Mouse (Mus musculus) forebrain, embryonic 13.5 days (tissue): ENCODE measurements around the gene Rb1. TPM values are rescaled to one million over a fixed set of nuclear protein-coding genes. Genes with fewer than 3 reads are reported as not detected.

Source experiments
- ATAC-seq: fragments of 200-750 bp; cut with Nextera tagmentation; 2 replicates; pipeline ENCODE4 v1.8.0; 2017
- H3K27ac ChIP-seq: fragments of 300-500 bp; sonication (generic); 2 replicates; pipeline ENCODE4 v1.5.1; 2015; ENCODE audit warnings: inconsistent platforms, mild to moderate bottlenecking, moderate library complexity
- H3K27me3 ChIP-seq: fragments of 300-500 bp; sonication (generic); 2 replicates; pipeline ENCODE4 v1.6.1; 2015; ENCODE audit warnings: mild to moderate bottlenecking, inconsistent platforms
- H3K36me3 ChIP-seq: fragments of 300-500 bp; sonication (generic); 2 replicates; pipeline ENCODE4 v1.6.1; 2015; ENCODE audit warnings: mild to moderate bottlenecking, inconsistent platforms; ENCODE audit not compliant: poor library complexity, severe bottlenecking
- H3K4me1 ChIP-seq: fragments of 300-500 bp; sonication (generic); 2 replicates; pipeline ENCODE4 v1.6.1; 2015; ENCODE audit warnings: inconsistent platforms
- H3K4me2 ChIP-seq: fragments of 300-500 bp; sonication (generic); 2 replicates; pipeline ENCODE4 v1.6.1; 2015; ENCODE audit warnings: inconsistent platforms, mild to moderate bottlenecking, moderate library complexity
- H3K4me3 ChIP-seq: fragments of 300-500 bp; sonication (generic); 2 replicates; pipeline ENCODE4 v1.5.1; 2015; ENCODE audit warnings: mild to moderate bottlenecking, inconsistent platforms
- H3K9ac ChIP-seq: fragments of 300-500 bp; sonication (generic); 2 replicates; pipeline ENCODE4 v1.6.1; 2015; ENCODE audit warnings: mild to moderate bottlenecking, inconsistent platforms
- H3K9me3 ChIP-seq: fragments of 300-500 bp; sonication (generic); replicated peaks from 2 replicates; pipeline ENCODE4 v1.6.1; 2016; ENCODE audit warnings: inconsistent platforms
- WGBS: fragments of 180-500 bp; shearing (Covaris S2); methylation state at CpG from one replicate; pipeline ENCODE4 v1.1.7; 2015; 5-methylcytosine and 5-hydroxymethylcytosine counted together
- polyA plus RNA-seq: library from polyadenylated mRNA; unstranded; fragments of >200 nt; fragmentation: Nextera tagmentation; extraction: Ambion mirVana; gene quantifications from 2 replicates; pipeline ENCODE4 v1.2.1, GENCODE M21; 2015

Gene Rb1
- polyA plus RNA-seq, 1 experiment from 2014 or later = 18.8 TPM

GRCm38 (mm10) chr14:73301856-73302255 lies 23.8 kb downstream of the Rb1 start:
- Histone ChIP-seq H3K9me3 (no peaks in the 10 kb centered on the region), H3K27ac (no peak overlapping the region), H3K4me3 (no peak overlapping the region), H3K4me2 (no peak overlapping the region), H3K4me1 (no peaks in the 10 kb centered on the region), H3K27me3 (no peaks in the 10 kb centered on the region), H3K36me3 (no peaks in the 10 kb centered on the region), H3K9ac (no peak overlapping the region)
- no peak for ATAC-seq
- WGBS = 60% methylated on average over 4 of the region's 4 CpGs

GRCm38 (mm10) chr14:73295512-73295911 lies 30.1 kb downstream of the Rb1 start:
- no peak overlapping the region for H3K4me3 ChIP-seq
- 81% methylated on average over 2 of the region's 2 CpGs for WGBS

GRCm38 (mm10) chr14:73293616-73294015 lies 32.0 kb downstream of the Rb1 start:
- Histone ChIP-seq H3K27ac (no peak overlapping the region), H3K27me3 (no peaks in the 10 kb centered on the region), H3K4me2 (no peak overlapping the region), H3K4me1 (peaks cover 2% of the 10 kb centered on the region; the same call in 1 of the 2 replicates), H3K9me3 (no peaks in the 10 kb centered on the region), H3K9ac (no peak overlapping the region), H3K4me3 (no peak overlapping the region), H3K36me3 (peaks cover 10% of the 10 kb centered on the region)
- WGBS = 92% methylated on average over 2 of the region's 2 CpGs
- no peak for ATAC-seq

More at GRCm38 (mm10) chr14:73295512-73295911, 30.1 kb downstream of the Rb1 start:
- H3K9me3 ChIP-seq = no peaks in the 10 kb centered on the region
- no peak overlapping the region for H3K27ac ChIP-seq
- H3K36me3 ChIP-seq = peaks cover 4% of the 10 kb centered on the region; the same call in 1 of the 2 replicates
- H3K4me2 ChIP-seq = no peak overlapping the region
- no peak overlapping the region for H3K9ac ChIP-seq
- no peaks in the 10 kb centered on the region for H3K27me3 ChIP-seq
- no peak for ATAC-seq
- H3K4me1 ChIP-seq = peaks cover 2% of the 10 kb centered on the region; the same call in 1 of the 2 replicates

GRCm38 (mm10) chr14:73292434-73292833 lies 33.2 kb downstream of the Rb1 start:
- no peak for ATAC-seq
- no peak overlapping the region for H3K27ac ChIP-seq
- no peak overlapping the region for H3K9ac ChIP-seq
- no peaks in the 10 kb centered on the region for H3K9me3 ChIP-seq
- no peak overlapping the region for H3K4me2 ChIP-seq
- H3K27me3 ChIP-seq = no peaks in the 10 kb centered on the region
- peaks cover 2% of the 10 kb centered on the region; the same call in 1 of the 2 replicates for H3K4me1 ChIP-seq
- peaks cover 14% of the 10 kb centered on the region for H3K36me3 ChIP-seq
- 9% methylated on average over 1 of the region's 1 CpGs for WGBS
- H3K4me3 ChIP-seq = no peak overlapping the region

- no peak overlapping the region for H3K27ac ChIP-seq
Measured at GRCm38 (mm10) chr14:73289915-73290314, 35.7 kb downstream of the Rb1 start.

GRCm38 (mm10) chr14:73280996-73281395 lies 44.6 kb downstream of the Rb1 start:
- H3K36me3 ChIP-seq = peaks cover 9% of the 10 kb centered on the region; the same call in 1 of the 2 replicates
- H3K27me3 ChIP-seq = no peaks in the 10 kb centered on the region
- H3K4me3 ChIP-seq = no peak overlapping the region
- H3K4me2 ChIP-seq = no peak overlapping the region
- H3K27ac ChIP-seq = no peak overlapping the region
- no peak for ATAC-seq
- 2% methylated on average over 1 of the region's 1 CpGs for WGBS
- H3K4me1 ChIP-seq = 0 out of 2 replicates have a peak, but pooled peaks cover 3% of the 10 kb centered on the region
- H3K9me3 ChIP-seq = no peaks in the 10 kb centered on the region
- no peak overlapping the region for H3K9ac ChIP-seq

More at GRCm38 (mm10) chr14:73289915-73290314, 35.7 kb downstream of the Rb1 start:
- no peaks in the 10 kb centered on the region for H3K9me3 ChIP-seq
- H3K4me1 ChIP-seq = peaks cover 2% of the 10 kb centered on the region; the same call in 1 of the 2 replicates
- peaks cover 10% of the 10 kb centered on the region; the same call in 1 of the 2 replicates for H3K36me3 ChIP-seq
- no peak overlapping the region for H3K9ac ChIP-seq
- H3K4me2 ChIP-seq = no peak overlapping the region
- 92% methylated on average over 2 of the region's 2 CpGs for WGBS
- ATAC-seq = no peak
- H3K27me3 ChIP-seq = no peaks in the 10 kb centered on the region
- H3K4me3 ChIP-seq = no peak overlapping the region

GRCm38 (mm10) chr14:73279096-73279495 lies 46.5 kb downstream of the Rb1 start:
- H3K27ac ChIP-seq = no peak overlapping the region
- H3K4me3 ChIP-seq = no peak overlapping the region
- H3K9ac ChIP-seq = no peak overlapping the region
- no peak for ATAC-seq
- peaks cover 13% of the 10 kb centered on the region; the same call in 1 of the 2 replicates for H3K36me3 ChIP-seq
- no peak overlapping the region for H3K4me2 ChIP-seq
- H3K4me1 ChIP-seq = 0 out of 2 replicates have a peak, but pooled peaks cover 6% of the 10 kb centered on the region
- 89% methylated on average over 6 of the region's 6 CpGs for WGBS
- no peaks in the 10 kb centered on the region for H3K27me3 ChIP-seq
- no peaks in the 10 kb centered on the region for H3K9me3 ChIP-seq

GRCm38 (mm10) chr14:73271807-73272206 lies 53.8 kb downstream of the Rb1 start:
- Histone ChIP-seq H3K4me3 (no peak overlapping the region), H3K9me3 (no peaks in the 10 kb centered on the region), H3K9ac (no peak overlapping the region), H3K27me3 (no peaks in the 10 kb centered on the region), H3K36me3 (peaks cover 4% of the 10 kb centered on the region; the same call in 1 of the 2 replicates), H3K27ac (peak overlapping the region; percentile 44; the same call in 1 of the 2 replicates), H3K4me1 (peaks cover 17% of the 10 kb centered on the region), H3K4me2 (no peak overlapping the region)
- WGBS = 14% methylated on average over 5 of the region's 5 CpGs
- no peak for ATAC-seq

GRCm38 (mm10) chr14:73266166-73266565 lies 59.5 kb downstream of the Rb1 start:
- H3K9ac ChIP-seq = no peak overlapping the region
- H3K4me3 ChIP-seq = no peak overlapping the region
- peaks cover 12% of the 10 kb centered on the region for H3K9me3 ChIP-seq
- no peak overlapping the region for H3K27ac ChIP-seq
- no peak for ATAC-seq
- H3K4me2 ChIP-seq = no peak overlapping the region
- 84% methylated on average over 3 of the region's 3 CpGs for WGBS
- H3K27me3 ChIP-seq = no peaks in the 10 kb centered on the region
- peaks cover 25% of the 10 kb centered on the region for H3K36me3 ChIP-seq
- H3K4me1 ChIP-seq = no peaks in the 10 kb centered on the region

- no peak for ATAC-seq
- Histone ChIP-seq H3K27me3 (no peaks in the 10 kb centered on the region), H3K4me2 (no peak overlapping the region), H3K9me3 (peaks cover 12% of the 10 kb centered on the region), H3K27ac (no peak overlapping the region), H3K9ac (no peak overlapping the region), H3K4me1 (0 out of 2 replicates have a peak, but pooled peaks cover 3% of the 10 kb centered on the region), H3K36me3 (peaks cover 25% of the 10 kb centered on the region), H3K4me3 (no peak overlapping the region)
- 92% methylated on average over 9 of the region's 9 CpGs for WGBS
Measured at GRCm38 (mm10) chr14:73262210-73262609, 63.4 kb downstream of the Rb1 start.

GRCm38 (mm10) chr14:73258181-73258580 lies 67.4 kb downstream of the Rb1 start:
- WGBS = 79% methylated on average over 4 of the region's 4 CpGs
- 0 out of 2 replicates have a peak, but pooled peaks cover 3% of the 10 kb centered on the region for H3K4me1 ChIP-seq
- H3K27me3 ChIP-seq = no peaks in the 10 kb centered on the region
- H3K9ac ChIP-seq = no peak overlapping the region
- ATAC-seq = no peak
- H3K9me3 ChIP-seq = no peaks in the 10 kb centered on the region
- H3K27ac ChIP-seq = no peak overlapping the region
- H3K36me3 ChIP-seq = peaks cover 11% of the 10 kb centered on the region
- no peak overlapping the region for H3K4me3 ChIP-seq
- no peak overlapping the region for H3K4me2 ChIP-seq

- Histone ChIP-seq H3K9me3 (no peaks in the 10 kb centered on the region), H3K4me3 (no peak overlapping the region), H3K4me1 (0 out of 2 replicates have a peak, but pooled peaks cover 3% of the 10 kb centered on the region), H3K36me3 (peaks cover 4% of the 10 kb centered on the region), H3K27ac (no peak overlapping the region), H3K4me2 (no peak overlapping the region), H3K9ac (no peak overlapping the region), H3K27me3 (no peaks in the 10 kb centered on the region)
- 78% methylated on average over 7 of the region's 7 CpGs for WGBS
- ATAC-seq = no peak
Measured at GRCm38 (mm10) chr14:73257348-73257747, 68.3 kb downstream of the Rb1 start.
